Mouse (Mus musculus): ENCODE data around the gene Rnf217.

GRCm38 (mm10) chr10:31465424-31465823 is 143.6 kb downstream of the Rnf217 start:
- TF ChIP-seq EP300 (IDR thresholded peaks at IDR 0.05; ENCODE audit: low read depth) = no peak
- no peak for TF ChIP-seq CTCF (IDR thresholded peaks at IDR 0.05; ENCODE audit: low read depth)
